Comparison of ENCODE assay signal across 9 mouse cellular contexts in the genomic region with DNA sequence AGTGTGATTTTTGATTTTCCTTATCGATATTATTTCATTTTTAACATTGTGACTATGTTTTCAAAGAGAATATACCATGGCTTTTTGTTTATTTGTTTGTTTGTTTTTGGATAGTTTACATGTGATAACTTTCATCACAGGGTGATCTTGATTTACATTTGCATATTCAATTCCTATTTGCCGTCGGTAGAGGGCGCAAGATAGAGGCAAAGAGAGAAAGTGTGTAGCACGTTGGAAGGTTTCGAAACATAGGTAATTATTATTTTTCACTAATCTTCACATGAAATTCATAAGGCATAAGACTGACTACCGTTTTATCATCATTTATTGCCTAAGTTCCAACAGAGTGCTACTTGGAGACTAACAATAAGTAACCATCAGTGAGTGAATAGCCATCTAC. TPM values are rescaled to one million over a fixed set of nuclear protein-coding genes. Genes with fewer than 3 reads are reported as not detected.
DNase-seq lines count a peak whose midpoint lies in the region; ATAC-seq and TF ChIP-seq lines count a peak whose summit lies in the region.
"Had no signal": no experiment of that assay in that cellular context is flagged by ENCODE, and none has a peak within 500 bp of the region (broad histone marks: within the 10 kb centered on the region; RNA-seq: fewer than 3 reads in every experiment).

No protein-coding gene starts in this region.

- no peak overlapping the region for H3K4me3 ChIP-seq in hindbrain, postnatal 0 days (ENCODE audit: low read length)
- H3K4me3 ChIP-seq in hindbrain, embryonic 13.5 days = no peak overlapping the region
- H3K4me3 ChIP-seq: embryonic facial prominence, embryonic 15.5 days had no signal

- no peaks in the 10 kb centered on the region for H3K27me3 ChIP-seq in hindbrain, postnatal 0 days (ENCODE audit: insufficient read depth, low read length)
- H3K27me3 ChIP-seq in hindbrain, embryonic 13.5 days = 0 out of 2 replicates have a peak, but pooled peaks cover 4% of the 10 kb centered on the region
- H3K27me3 ChIP-seq: embryonic facial prominence, embryonic 15.5 days had no signal

- H3K4me2 ChIP-seq in hindbrain, postnatal 0 days (ENCODE audit: low read depth, low read length) = no peak overlapping the region
- H3K4me2 ChIP-seq in hindbrain, embryonic 13.5 days = no peak overlapping the region
- H3K4me2 ChIP-seq: embryonic facial prominence, embryonic 15.5 days had no signal

- ATAC-seq in CD4-positive, CD25-positive, alpha-beta regulatory T cell, adult 4 months = no peak
- ATAC-seq in hindbrain, postnatal 0 days = no peak
- no peak for ATAC-seq in hindbrain, embryonic 13.5 days (ENCODE audit: low FRiP score)

- H3K9ac ChIP-seq in hindbrain, postnatal 0 days (replicated peaks; ENCODE audit: low read length) = no peak overlapping the region
- H3K9ac ChIP-seq in hindbrain, embryonic 13.5 days = no peak overlapping the region
- H3K9ac ChIP-seq: embryonic facial prominence, embryonic 15.5 days had no signal

- TF ChIP-seq CTCF in hindbrain, postnatal 0 days (IDR thresholded peaks at IDR 0.05; ENCODE audit: low read depth) = peak; percentile 83

- H3K27ac ChIP-seq in hindbrain, postnatal 0 days = no peak overlapping the region
- H3K27ac ChIP-seq in hindbrain, embryonic 13.5 days = no peak overlapping the region
- H3K27ac ChIP-seq: embryonic facial prominence, embryonic 15.5 days had no signal

- WGBS in hindbrain, postnatal 0 days = 17% methylated on average over 7 of the region's 7 CpGs
- WGBS in hindbrain, embryonic 13.5 days = 19% methylated on average over 7 of the region's 7 CpGs

- H3K4me1 ChIP-seq in hindbrain, postnatal 0 days (ENCODE audit: insufficient read depth, low read length) = no peaks in the 10 kb centered on the region
- no peaks in the 10 kb centered on the region for H3K4me1 ChIP-seq in hindbrain, embryonic 13.5 days (replicated peaks)
- H3K4me1 ChIP-seq: embryonic facial prominence, embryonic 15.5 days had no signal

- peak; percentile 61 for DNase-seq in CD4-positive, CD25-positive, alpha-beta regulatory T cell, adult 2 months (ENCODE audit: low read depth, low spot score)
- DNase-seq in hindbrain, postnatal 0 days (ENCODE audit: low spot score) = peak; percentile 74
- peak; percentile 43 for DNase-seq in 3T3-L1 (ENCODE audit: low read depth, low spot score)
- peak; percentile 56 for DNase-seq in embryo, embryonic 10.5 days (ENCODE audit: low spot score)
- peak; percentile 77 for DNase-seq in lung, postnatal 36 days
- DNase-seq in ovary, postnatal 36 days (ENCODE audit: low spot score) = no peak

- no peaks in the 10 kb centered on the region for H3K9me3 ChIP-seq in hindbrain, postnatal 0 days (ENCODE audit: low read length)
- no peaks in the 10 kb centered on the region for H3K9me3 ChIP-seq in hindbrain, embryonic 13.5 days
- H3K9me3 ChIP-seq: embryonic facial prominence, embryonic 15.5 days had no signal

- H3K36me3 ChIP-seq in hindbrain, postnatal 0 days (ENCODE audit: insufficient read depth, low read length) = no peaks in the 10 kb centered on the region
- no peaks in the 10 kb centered on the region for H3K36me3 ChIP-seq in hindbrain, embryonic 13.5 days
- H3K36me3 ChIP-seq: embryonic facial prominence, embryonic 15.5 days had no signal

RNA-seq across cellular contexts. Expression of a gene that starts 11.0 kb away (rescaled TPM):
- not detected for polyA plus RNA-seq in CD4-positive, CD25-positive, alpha-beta regulatory T cell, adult 4 months (2017; shearing (Covaris generic))
- 8.6 and 11.6 TPM in 2 replicates for total RNA-seq in hindbrain, postnatal 0 days (2014; rRNA removed)
- 19.3 and 23.5 TPM in 2 replicates for polyA plus RNA-seq in hindbrain, postnatal 0 days (2015; fragmentation: Nextera tagmentation; extraction: Ambion mirVana)
- 11.9 and 13.8 TPM in 2 replicates for polyA plus RNA-seq in hindbrain, embryonic 13.5 days (2015; fragmentation: Nextera tagmentation; extraction: Ambion mirVana)

RNA-seq across cellular contexts. Expression of a gene that starts 16.5 kb away (rescaled TPM):
- polyA plus RNA-seq in CD4-positive, CD25-positive, alpha-beta regulatory T cell, adult 4 months (2017; shearing (Covaris generic)) = 10 to 100 TPM in 1 of 2 experiments, 1 to 10 TPM in 1; 9.1 to 14.5 TPM
- total RNA-seq in hindbrain, postnatal 0 days (2014; rRNA removed) = 0.42 and 1.5 TPM in 2 replicates
- 1.3 and 1.5 TPM in 2 replicates for polyA plus RNA-seq in hindbrain, postnatal 0 days (2015; fragmentation: Nextera tagmentation; extraction: Ambion mirVana)
- polyA plus RNA-seq in hindbrain, embryonic 13.5 days (2015; fragmentation: Nextera tagmentation; extraction: Ambion mirVana) = 1.9 and 2.3 TPM in 2 replicates

Comparison
In these comparisons a context has a peak if more than half of its experiments do, and no peak if none do; other contexts are left out.
1. RNA of a gene that starts 11.0 kb away (polyA plus RNA-seq): 19.3 to 23.5 TPM in hindbrain, postnatal 0 days and 11.9 to 13.8 TPM in hindbrain, embryonic 13.5 days; not detected in CD4-positive, CD25-positive, alpha-beta regulatory T cell, adult 4 months; every median in the first group is over 10 times any median in the second.